Mouse (Mus musculus): ENCODE results near the gene Ppp1r13l. TPM values are rescaled to one million over a fixed set of nuclear protein-coding genes. Genes with fewer than 3 reads are reported as not detected.

The Ppp1r13l gene
- polyA plus RNA-seq, 1 experiment from 2014 or later = 12.4 TPM

DNA sequence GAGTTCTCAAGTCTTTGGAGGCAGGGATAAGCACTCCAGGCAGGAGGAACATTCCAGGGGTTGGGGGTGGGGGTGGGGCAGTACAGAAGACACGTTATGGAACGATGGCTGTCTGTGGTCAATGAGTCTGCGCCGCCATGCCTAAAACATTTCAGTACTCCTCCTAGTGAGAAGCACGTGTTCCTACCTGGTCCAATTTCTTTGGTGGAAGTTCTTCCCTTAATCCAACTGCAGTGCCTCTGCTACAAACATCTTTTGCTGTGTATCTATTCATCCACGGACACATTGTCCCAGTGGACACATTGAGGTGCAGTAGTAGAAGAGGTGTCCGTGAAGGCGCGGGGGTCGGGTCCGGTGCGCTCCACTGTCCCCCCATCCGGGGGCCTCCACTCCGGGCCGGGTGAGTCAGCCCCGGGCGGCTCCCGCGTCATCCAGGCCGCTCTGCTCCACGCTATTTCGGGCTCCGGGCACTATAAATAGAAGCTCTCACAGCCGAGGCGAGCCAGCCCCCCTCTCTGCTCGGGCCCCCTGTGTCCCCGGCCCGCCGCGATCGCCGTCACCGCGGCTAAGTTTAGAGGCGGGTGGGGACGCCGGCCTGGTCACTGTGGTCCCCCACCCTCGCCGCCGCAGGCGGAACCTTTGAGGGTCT is 17.7 kb upstream of the Ppp1r13l start:
- Histone ChIP-seq H3K36me3 (ENCODE audit: control insufficient read depth, insufficient read depth, low read length) (no peaks in the 10 kb centered on the region), H3K27me3 (ENCODE audit: control insufficient read depth, insufficient read depth, low read length) (peaks cover 3% of the 10 kb centered on the region; the same call in 1 of the 2 replicates), H3K9ac (ENCODE audit: low read depth, low read length) (peak overlapping the region; percentile 65), H3K4me3 (ENCODE audit: low read depth, low read length) (peak overlapping the region; percentile 44), H3K27ac (ENCODE audit: low read depth, low read length) (peak overlapping the region; percentile 94), H3K4me2 (peak overlapping the region; percentile 71), H3K9me3 (replicated peaks; ENCODE audit: control insufficient read depth, low read length) (no peaks in the 10 kb centered on the region), H3K4me1 (ENCODE audit: control insufficient read depth, insufficient read depth, low read length) (peaks cover 33% of the 10 kb centered on the region)
- ATAC-seq (replicated peaks; ENCODE audit: insufficient number of reproducible peaks, low FRiP score, low TSS enrichment) = peak; percentile 59
- under 1% methylated on average over 41 of the region's 41 CpGs for WGBS (ENCODE audit: insufficient replicate concordance)

DNA sequence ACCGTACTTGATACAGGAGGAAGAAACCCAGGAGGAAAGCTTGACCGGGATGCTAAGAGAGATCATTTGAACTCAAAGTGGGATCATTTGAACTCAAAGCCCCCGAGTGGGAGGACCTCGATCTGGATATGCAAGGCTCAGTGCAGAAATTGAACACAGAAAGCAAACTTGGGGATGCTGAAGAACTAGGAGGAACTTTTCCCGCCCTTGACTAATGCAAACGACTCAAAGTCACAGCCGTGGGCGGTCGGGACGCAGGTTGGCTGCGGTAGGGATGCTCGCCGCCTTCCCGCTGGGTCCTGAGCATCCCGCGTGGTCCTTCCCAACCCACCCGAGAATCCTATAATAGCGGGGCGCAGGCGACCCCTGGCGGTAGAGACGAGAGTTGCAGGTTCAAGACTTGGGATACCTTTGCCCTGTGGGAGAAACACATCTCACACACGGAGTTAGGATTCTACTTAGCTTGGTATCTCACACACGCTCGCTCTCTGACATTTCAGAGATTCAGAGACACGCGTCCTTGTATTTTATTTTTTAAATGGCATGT is 17.0 kb upstream of the Ppp1r13l start:
- Histone ChIP-seq H3K27ac (ENCODE audit: low read depth, low read length) (peak overlapping the region; percentile 94), H3K4me3 (ENCODE audit: low read depth, low read length) (peak overlapping the region; percentile 44), H3K27me3 (ENCODE audit: control insufficient read depth, insufficient read depth, low read length) (peaks cover 3% of the 10 kb centered on the region; the same call in 1 of the 2 replicates), H3K4me2 (peak overlapping the region; percentile 71), H3K9ac (ENCODE audit: low read depth, low read length) (peak overlapping the region; percentile 65), H3K36me3 (ENCODE audit: control insufficient read depth, insufficient read depth, low read length) (0 out of 2 replicates have a peak, but pooled peaks cover 2% of the 10 kb centered on the region), H3K4me1 (ENCODE audit: control insufficient read depth, insufficient read depth, low read length) (peaks cover 29% of the 10 kb centered on the region), H3K9me3 (replicated peaks; ENCODE audit: control insufficient read depth, low read length) (no peaks in the 10 kb centered on the region)
- ATAC-seq (replicated peaks; ENCODE audit: insufficient number of reproducible peaks, low FRiP score, low TSS enrichment) = 0 out of 2 replicates have a peak, but pooled peaks have one; percentile 14
- WGBS (ENCODE audit: insufficient replicate concordance) = under 1% methylated on average over 27 of the region's 27 CpGs

DNA sequence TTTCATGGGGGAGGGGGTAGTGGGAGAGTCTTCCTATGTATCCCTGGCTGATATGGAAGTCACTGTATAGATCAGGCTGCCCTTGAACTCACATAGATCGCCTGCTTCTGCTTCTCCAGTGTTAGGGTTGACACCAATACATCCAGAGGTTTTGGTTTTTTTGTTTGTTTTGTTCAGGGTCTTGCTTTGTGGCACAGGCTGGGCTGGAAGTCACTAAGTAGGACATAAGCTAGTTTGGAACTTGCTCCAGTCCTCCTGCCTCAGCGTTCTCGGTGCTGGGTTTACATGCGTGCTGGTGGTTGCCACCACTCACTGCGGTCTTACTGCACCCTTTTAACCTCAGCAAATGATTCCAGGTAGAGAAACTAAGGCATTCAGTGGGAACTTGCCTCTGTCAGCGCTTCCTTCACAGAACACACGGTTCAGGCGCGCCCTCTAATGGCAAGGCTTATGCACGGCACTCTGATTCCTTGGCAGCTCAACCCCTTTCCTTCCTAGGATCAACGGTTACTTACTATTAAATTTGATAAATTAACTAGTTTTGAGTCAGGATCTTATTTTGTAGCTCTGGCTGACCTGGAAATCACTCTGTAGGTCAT is 16.2 kb upstream of the Ppp1r13l start:
- 0 out of 2 replicates have a peak overlapping the region, but pooled peaks have one; percentile 7 for H3K9ac ChIP-seq (ENCODE audit: low read depth, low read length)
- no peak for ATAC-seq (replicated peaks; ENCODE audit: insufficient number of reproducible peaks, low FRiP score, low TSS enrichment)
- peaks cover 27% of the 10 kb centered on the region for H3K4me1 ChIP-seq (ENCODE audit: control insufficient read depth, insufficient read depth, low read length)
- no peak overlapping the region; the same call in 1 of the 2 replicates for H3K27ac ChIP-seq (ENCODE audit: low read depth, low read length)
- H3K36me3 ChIP-seq (ENCODE audit: control insufficient read depth, insufficient read depth, low read length) = 0 out of 2 replicates have a peak, but pooled peaks cover 3% of the 10 kb centered on the region
- H3K4me2 ChIP-seq = peak overlapping the region; percentile 71
- H3K4me3 ChIP-seq (ENCODE audit: low read depth, low read length) = peak overlapping the region; percentile 11; the same call in 1 of the 2 replicates
- WGBS (ENCODE audit: insufficient replicate concordance) = 1% methylated on average over 11 of the region's 11 CpGs
- H3K27me3 ChIP-seq (ENCODE audit: control insufficient read depth, insufficient read depth, low read length) = peaks cover 3% of the 10 kb centered on the region; the same call in 1 of the 2 replicates
- no peaks in the 10 kb centered on the region for H3K9me3 ChIP-seq (replicated peaks; ENCODE audit: control insufficient read depth, low read length)

DNA sequence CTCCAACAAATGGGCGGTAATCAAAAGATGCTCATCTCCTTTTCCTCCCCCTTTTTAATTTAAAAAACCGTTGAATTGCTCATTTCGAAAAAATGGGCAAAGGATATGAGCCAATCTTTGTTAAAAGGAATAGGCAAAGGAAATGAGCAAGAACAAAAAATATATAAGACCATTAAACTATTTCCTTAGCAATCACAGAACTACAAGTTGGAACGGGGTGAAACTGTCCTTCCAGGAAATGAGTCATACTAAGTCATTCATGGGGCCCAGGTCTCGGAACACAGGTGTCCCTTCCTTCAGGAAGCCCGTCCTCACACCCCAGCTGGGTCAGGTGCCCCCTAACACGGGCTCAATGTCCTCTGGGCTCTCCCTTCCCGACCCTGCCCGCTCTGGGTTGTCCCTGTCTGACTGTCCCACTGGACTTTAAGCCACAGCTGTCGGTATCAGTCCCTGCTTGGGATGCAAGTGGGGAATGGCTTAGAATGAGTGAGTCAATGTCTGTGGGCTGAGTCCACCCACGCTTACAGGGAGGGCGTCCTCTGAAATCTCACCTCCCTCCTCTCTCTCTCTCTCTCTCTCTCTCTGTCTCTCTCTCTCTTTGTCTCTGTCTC is 15.2 kb upstream of the Ppp1r13l start, which contains the start of gene Ercc1:
Gene Ercc1, plus strand, starts transcription at position 542 of the 611 bp plus-strand sequence.
- peaks cover 3% of the 10 kb centered on the region; the same call in 1 of the 2 replicates for H3K27me3 ChIP-seq (ENCODE audit: control insufficient read depth, insufficient read depth, low read length)

DNA sequence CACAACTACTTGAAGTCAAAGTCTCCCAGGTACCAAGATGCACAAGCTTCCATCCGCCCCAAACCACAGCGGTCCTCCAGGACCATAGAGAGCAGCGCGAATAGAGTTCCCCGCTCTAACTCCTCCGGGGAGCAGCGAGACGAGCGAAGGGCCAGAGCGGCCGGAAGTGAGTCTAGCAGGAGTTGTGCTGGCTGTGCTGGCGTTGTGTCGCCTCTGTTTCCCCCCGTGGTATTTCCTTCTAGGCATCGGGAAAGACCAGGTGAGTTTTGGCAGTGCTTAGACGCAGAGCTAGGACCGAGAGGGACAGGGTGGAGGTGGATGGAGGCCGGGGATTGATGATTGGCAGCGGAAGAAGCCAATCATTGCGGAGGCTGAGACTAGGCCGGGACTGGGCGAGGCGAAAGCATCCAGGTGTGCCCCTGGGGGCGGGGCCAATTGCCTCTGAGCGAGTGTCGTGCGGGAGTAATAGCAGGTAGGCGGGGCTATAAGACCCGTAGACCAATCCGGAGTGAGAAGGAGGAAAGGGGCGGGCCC is 14.5 kb upstream of the Ppp1r13l start:
- Histone ChIP-seq H3K9ac (ENCODE audit: low read depth, low read length) (peak overlapping the region; percentile 76), H3K9me3 (replicated peaks; ENCODE audit: control insufficient read depth, low read length) (no peaks in the 10 kb centered on the region), H3K4me1 (ENCODE audit: control insufficient read depth, insufficient read depth, low read length) (peaks cover 25% of the 10 kb centered on the region), H3K4me3 (ENCODE audit: low read depth, low read length) (peak overlapping the region; percentile 70), H3K27me3 (ENCODE audit: control insufficient read depth, insufficient read depth, low read length) (peaks cover 3% of the 10 kb centered on the region; the same call in 1 of the 2 replicates), H3K36me3 (ENCODE audit: control insufficient read depth, insufficient read depth, low read length) (0 out of 2 replicates have a peak, but pooled peaks cover 8% of the 10 kb centered on the region), H3K4me2 (peak overlapping the region; percentile 87), H3K27ac (ENCODE audit: low read depth, low read length) (peak overlapping the region; percentile 71)
- WGBS (ENCODE audit: insufficient replicate concordance) = under 1% methylated on average over 31 of the region's 31 CpGs
- peak; percentile 90 for ATAC-seq (replicated peaks; ENCODE audit: insufficient number of reproducible peaks, low FRiP score, low TSS enrichment)

More for the DNA sequence above, 15.2 kb upstream of the Ppp1r13l start, which contains the start of gene Ercc1:
- H3K36me3 ChIP-seq (ENCODE audit: control insufficient read depth, insufficient read depth, low read length) = 0 out of 2 replicates have a peak, but pooled peaks cover 5% of the 10 kb centered on the region
- H3K9me3 ChIP-seq (replicated peaks; ENCODE audit: control insufficient read depth, low read length) = no peaks in the 10 kb centered on the region
- peak within 1 kb of the TSS; percentile 76 for H3K9ac ChIP-seq (ENCODE audit: low read depth, low read length)
- no peak for ATAC-seq (replicated peaks; ENCODE audit: insufficient number of reproducible peaks, low FRiP score, low TSS enrichment)
- peaks cover 25% of the 10 kb centered on the region for H3K4me1 ChIP-seq (ENCODE audit: control insufficient read depth, insufficient read depth, low read length)
- peak within 1 kb of the TSS; percentile 87 for H3K4me2 ChIP-seq
- peak within 1 kb of the TSS; percentile 70 for H3K4me3 ChIP-seq (ENCODE audit: low read depth, low read length)
- peak within 1 kb of the TSS; percentile 71 for H3K27ac ChIP-seq (ENCODE audit: low read depth, low read length)
- 25% methylated on average over 12 of the region's 12 CpGs for WGBS (ENCODE audit: insufficient replicate concordance)

DNA sequence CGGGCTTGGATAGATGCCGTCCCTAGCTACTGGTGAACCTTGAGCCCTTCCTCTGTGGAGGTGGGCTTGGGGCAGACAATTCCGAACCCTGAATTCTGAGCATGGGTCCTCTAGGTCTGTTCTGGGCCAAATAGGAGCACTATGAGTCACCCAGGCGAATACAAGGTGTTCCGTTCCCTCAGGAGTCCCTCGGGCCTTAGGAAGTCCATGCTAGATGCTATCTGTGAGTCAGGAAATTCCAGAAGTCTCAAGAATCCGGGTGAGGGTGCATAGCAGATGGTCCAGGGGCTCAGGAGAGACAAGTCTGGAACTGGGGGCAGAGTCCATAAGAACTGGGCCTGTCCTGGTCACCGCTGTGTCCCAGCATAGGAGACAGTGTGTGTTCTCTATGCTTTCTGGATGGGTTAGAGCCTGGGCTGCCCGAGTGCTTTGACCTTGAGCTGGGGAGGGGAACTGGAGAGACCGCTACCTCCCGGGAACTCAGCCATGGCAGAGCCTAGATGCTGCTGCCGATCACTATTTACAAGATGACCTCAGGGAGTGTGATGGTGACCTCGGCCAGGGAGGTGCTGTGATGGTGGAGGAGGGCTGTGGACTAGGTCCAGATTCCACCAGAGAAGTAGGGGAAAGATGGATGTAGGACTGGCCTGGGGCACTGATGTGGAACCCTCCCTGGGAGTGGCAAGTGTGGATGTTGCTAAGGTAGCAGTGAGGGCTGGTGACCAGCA is 10.2 kb upstream of the Ppp1r13l start:
- no peak for ATAC-seq (replicated peaks; ENCODE audit: insufficient number of reproducible peaks, low FRiP score, low TSS enrichment)
- H3K27ac ChIP-seq (ENCODE audit: low read depth, low read length) = no peak overlapping the region

DNA sequence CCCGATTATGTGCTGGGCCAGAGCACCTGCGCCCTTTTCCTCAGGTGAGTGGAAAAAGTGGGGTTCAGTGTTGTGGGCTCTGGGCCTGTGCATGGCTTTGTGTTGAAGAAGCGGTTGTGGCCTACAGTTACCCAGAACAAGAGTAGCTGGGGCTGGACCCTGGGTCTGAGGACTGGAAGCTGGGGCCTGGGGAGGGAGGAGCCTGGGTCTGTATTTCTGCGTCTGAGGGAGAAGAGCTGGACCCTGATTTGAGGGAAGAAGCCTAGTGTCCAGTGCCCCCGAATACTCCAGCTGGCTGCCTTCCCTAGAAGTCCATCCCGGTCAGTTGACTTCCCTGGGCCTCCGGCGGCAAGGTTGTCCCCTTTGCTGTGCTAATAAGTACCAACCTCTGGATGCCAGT is 9.3 kb upstream of the Ppp1r13l start:
- no peak for ATAC-seq (replicated peaks; ENCODE audit: insufficient number of reproducible peaks, low FRiP score, low TSS enrichment)
- Histone ChIP-seq H3K36me3 (ENCODE audit: control insufficient read depth, insufficient read depth, low read length) (peaks cover 19% of the 10 kb centered on the region), H3K4me3 (ENCODE audit: low read depth, low read length) (no peak overlapping the region), H3K27me3 (ENCODE audit: control insufficient read depth, insufficient read depth, low read length) (no peaks in the 10 kb centered on the region), H3K27ac (ENCODE audit: low read depth, low read length) (no peak overlapping the region), H3K4me2 (no peak overlapping the region), H3K9me3 (replicated peaks; ENCODE audit: control insufficient read depth, low read length) (no peaks in the 10 kb centered on the region), H3K9ac (ENCODE audit: low read depth, low read length) (no peak overlapping the region), H3K4me1 (ENCODE audit: control insufficient read depth, insufficient read depth, low read length) (peaks cover 8% of the 10 kb centered on the region)
- WGBS (ENCODE audit: insufficient replicate concordance) = 91% methylated on average over 8 of the region's 8 CpGs

More for the DNA sequence above, 10.2 kb upstream of the Ppp1r13l start:
- Histone ChIP-seq H3K9ac (ENCODE audit: low read depth, low read length) (peak overlapping the region; percentile 39; the same call in 1 of the 2 replicates), H3K4me3 (ENCODE audit: low read depth, low read length) (no peak overlapping the region), H3K27me3 (ENCODE audit: control insufficient read depth, insufficient read depth, low read length) (no peaks in the 10 kb centered on the region), H3K4me1 (ENCODE audit: control insufficient read depth, insufficient read depth, low read length) (peaks cover 10% of the 10 kb centered on the region), H3K9me3 (replicated peaks; ENCODE audit: control insufficient read depth, low read length) (no peaks in the 10 kb centered on the region), H3K36me3 (ENCODE audit: control insufficient read depth, insufficient read depth, low read length) (peaks cover 19% of the 10 kb centered on the region), H3K4me2 (no peak overlapping the region)
- 78% methylated on average over 13 of the region's 13 CpGs for WGBS (ENCODE audit: insufficient replicate concordance)

Data from heart, embryonic 11.5 days (tissue).